16 mouse cellular contexts compared by ENCODE assay signal in genomic region chr7:120961893-120962292, GRCm38 (mm10). TPM values are rescaled to one million over a fixed set of nuclear protein-coding genes. Genes with fewer than 3 reads are reported as not detected.
"Had no signal": no experiment of that assay in that cellular context is flagged by ENCODE, and none has a peak within 500 bp of the region (broad histone marks: within the 10 kb centered on the region; RNA-seq: fewer than 3 reads in every experiment).

No protein-coding gene starts in this region.

- ATAC-seq: liver, embryonic 12.5 days; midbrain, embryonic 15.5 days had no signal

- H3K4me1 ChIP-seq: hindbrain, embryonic 15.5 days; limb, embryonic 13.5 days; neural tube, embryonic 13.5 days had no signal

- DNase-seq: left cerebral cortex, postnatal 4 days; lung, embryonic 14.5 days; lung, postnatal 10 days; lung, postnatal 4 days; retina, postnatal 1 day; thymus, adult 2 months; thymus, postnatal 25 days had no signal

- H3K4me2 ChIP-seq: hindbrain, embryonic 15.5 days; limb, embryonic 13.5 days; liver, embryonic 12.5 days; lung, embryonic 14.5 days; midbrain, embryonic 11.5 days; midbrain, embryonic 15.5 days; neural tube, embryonic 13.5 days had no signal

- H3K4me3 ChIP-seq: hindbrain, embryonic 15.5 days; layer of hippocampus, adult 2 months; limb, embryonic 13.5 days; liver, embryonic 12.5 days; midbrain, embryonic 15.5 days; neural tube, embryonic 13.5 days had no signal

- H3K27me3 ChIP-seq: hindbrain, embryonic 15.5 days; limb, embryonic 13.5 days; liver, embryonic 12.5 days; midbrain, embryonic 15.5 days; neural tube, embryonic 13.5 days had no signal

- H3K27ac ChIP-seq: hindbrain, embryonic 15.5 days; layer of hippocampus, adult 2 months; limb, embryonic 13.5 days; liver, embryonic 12.5 days; midbrain, embryonic 15.5 days; neural tube, embryonic 13.5 days had no signal

- H3K9ac ChIP-seq: hindbrain, embryonic 15.5 days; limb, embryonic 13.5 days; liver, embryonic 12.5 days; lung, embryonic 14.5 days; midbrain, embryonic 15.5 days; neural tube, embryonic 13.5 days had no signal

- H3K9me3 ChIP-seq: hindbrain, embryonic 15.5 days; limb, embryonic 13.5 days; liver, embryonic 12.5 days; midbrain, embryonic 15.5 days; neural tube, embryonic 13.5 days had no signal

RNA-seq across cellular contexts. Expression of gene Mfsd13b, which starts 20.4 kb away (rescaled TPM):
- total RNA-seq: left cerebral cortex, postnatal 4 days; megakaryocyte, adult 5-6 weeks had no signal
- polyA plus RNA-seq: liver, embryonic 12.5 days; liver, embryonic 16.5 days; lung, embryonic 14.5 days had no signal
